Mouse (Mus musculus) MEL (cell line): ENCODE measurements around the gene Keap1. TPM values are rescaled to one million over a fixed set of nuclear protein-coding genes. Genes with fewer than 3 reads are reported as not detected.

Experiments used
- DNase-seq: peaks from one replicate; pipeline ENCODE4 v3.0.0; 2011; ENCODE audit warnings: low read depth, low spot score
- H3K27ac ChIP-seq: 2 replicates; pipeline ENCODE4 v1.5.1; 2012; ENCODE audit warnings: low read depth, mild to moderate bottlenecking, control low read depth, low read length, moderate library complexity; ENCODE audit not compliant: control insufficient read depth
- H3K27me3 ChIP-seq, 2 experiments: fragments of 150-350 bp in 1 of 2; sonication (generic) in 1 of 2; 2 replicates each; pipeline ENCODE4 v1.6.1; 2012; ENCODE audit warnings: low read length in 2 of 2, mild to moderate bottlenecking in 2 of 2, improper control_type of control experiment in 1 of 2, moderate library complexity in 1 of 2; ENCODE audit not compliant: insufficient read depth in 2 of 2, control insufficient read depth in 1 of 2
- H3K36me3 ChIP-seq, 2 experiments: 2 replicates each; pipeline ENCODE4 v1.6.1; 2012 to 2014; ENCODE audit warnings: low read length in 2 of 2, improper control_type of control experiment in 1 of 2, inconsistent platforms in 1 of 2, mild to moderate bottlenecking in 1 of 2; ENCODE audit not compliant: insufficient read depth in 2 of 2, control insufficient read depth in 1 of 2
- H3K4me1 ChIP-seq, 2 experiments: fragments of 150-350 bp in 1 of 2; sonication (generic) in 1 of 2; 2 replicates each; pipeline ENCODE4 v1.6.1; 2012; ENCODE audit warnings: low read length in 2 of 2, improper control_type of control experiment in 1 of 2, mild to moderate bottlenecking in 1 of 2; ENCODE audit not compliant: insufficient read depth in 2 of 2, control insufficient read depth in 1 of 2
- H3K4me3 ChIP-seq, 2 experiments: fragments of 150-350 bp in 1 of 2; sonication (generic) in 1 of 2; 2 replicates each; pipeline ENCODE4 v1.5.1; 2012; ENCODE audit warnings: low read depth in 2 of 2, low read length in 2 of 2, mild to moderate bottlenecking in 2 of 2, moderate library complexity in 2 of 2, control low read depth in 1 of 2, improper control_type of control experiment in 1 of 2; ENCODE audit not compliant: control insufficient read depth in 1 of 2, insufficient read depth in 1 of 2
- H3K79me2 ChIP-seq: 2 replicates; pipeline ENCODE4 v1.6.1; 2012; ENCODE audit warnings: mild to moderate bottlenecking, low read length, moderate library complexity; ENCODE audit not compliant: control insufficient read depth, poor library complexity, insufficient read depth
- H3K9ac ChIP-seq: 2 replicates; pipeline ENCODE4 v1.6.1; 2012; ENCODE audit warnings: low read depth, mild to moderate bottlenecking, control low read depth, low read length, moderate library complexity; ENCODE audit not compliant: control insufficient read depth, poor library complexity, severe bottlenecking
- H3K9me3 ChIP-seq: fragments of 150-350 bp; sonication (generic); replicated peaks from 2 replicates; pipeline ENCODE4 v1.6.1; 2012; ENCODE audit warnings: mild to moderate bottlenecking, low read length, improper control_type of control experiment, moderate library complexity; ENCODE audit not compliant: insufficient read depth
- CHD1 ChIP-seq: IDR thresholded peaks from 2 replicates; pipeline ENCODE4 v1.6.1; 2012; ENCODE audit warnings: low read depth, mild to moderate bottlenecking, inconsistent platforms, low read length, improper control_type of control experiment
- CHD2 ChIP-seq: IDR thresholded peaks from 2 replicates; pipeline ENCODE4 v1.6.1; 2011; ENCODE audit warnings: low read length, improper control_type of control experiment
- CTCF ChIP-seq, 3 experiments: IDR thresholded peaks in 2 of 3; conservative IDR thresholded peaks in 1 of 3; 2 replicates each; pipeline ENCODE4 v1.5.1; 2011 to 2012; ENCODE audit warnings: low read length in 3 of 3, low read depth in 2 of 3, mild to moderate bottlenecking in 2 of 3, improper control_type of control experiment in 1 of 3, inconsistent platforms in 1 of 3, mixed read lengths in 1 of 3, moderate library complexity in 1 of 3; ENCODE audit not compliant: control insufficient read depth in 1 of 3, insufficient read depth in 1 of 3, poor library complexity in 1 of 3, severe bottlenecking in 1 of 3
- ELF1 ChIP-seq: IDR thresholded peaks from 2 replicates; pipeline ENCODE4 v1.6.1; 2014; ENCODE audit warnings: low read depth, mild to moderate bottlenecking, inconsistent platforms, low read length, improper control_type of control experiment, moderate library complexity
- ETS1 ChIP-seq: IDR thresholded peaks from 2 replicates; pipeline ENCODE4 v1.6.1; 2012; ENCODE audit warnings: low read depth, mild to moderate bottlenecking, inconsistent platforms, low read length, improper control_type of control experiment, moderate library complexity
- GATA1 ChIP-seq: IDR thresholded peaks from 2 replicates; pipeline ENCODE4 v1.6.1; 2011; ENCODE audit warnings: low read depth, low read length, improper control_type of control experiment
- HCFC1 ChIP-seq: IDR thresholded peaks from 2 replicates; pipeline ENCODE4 v1.6.1; 2012; ENCODE audit warnings: low read depth, mild to moderate bottlenecking, inconsistent platforms, low read length, improper control_type of control experiment, moderate library complexity
- MAFK ChIP-seq: IDR thresholded peaks from 2 replicates; pipeline ENCODE4 v1.6.1; 2011; ENCODE audit warnings: low read depth, mild to moderate bottlenecking, low read length, improper control_type of control experiment, borderline replicate concordance
- MAX ChIP-seq: IDR thresholded peaks from 2 replicates; pipeline ENCODE4 v1.6.1; 2011; ENCODE audit warnings: low read length, improper control_type of control experiment
- MAZ ChIP-seq: IDR thresholded peaks from 2 replicates; pipeline ENCODE4 v1.6.1; 2012; ENCODE audit warnings: low read depth, mild to moderate bottlenecking, inconsistent platforms, low read length, improper control_type of control experiment
- MEF2A ChIP-seq: IDR thresholded peaks from 2 replicates; pipeline ENCODE4 v1.6.1; 2014; ENCODE audit warnings: low read depth, mild to moderate bottlenecking, inconsistent platforms, low read length, improper control_type of control experiment; ENCODE audit not compliant: poor library complexity, insufficient replicate concordance, severe bottlenecking; ENCODE audit errors: extremely low read depth
- MYC ChIP-seq: IDR thresholded peaks from 2 replicates; pipeline ENCODE4 v1.6.1; 2011; ENCODE audit warnings: low read depth, mild to moderate bottlenecking, low read length, improper control_type of control experiment, moderate library complexity
- NRF1 ChIP-seq: IDR thresholded peaks from 2 replicates; pipeline ENCODE4 v1.6.1; 2014; ENCODE audit warnings: low read depth, mild to moderate bottlenecking, inconsistent platforms, low read length, improper control_type of control experiment, moderate library complexity; ENCODE audit not compliant: poor library complexity, insufficient read depth, severe bottlenecking
- POLR2AphosphoS2 ChIP-seq: IDR thresholded peaks from 2 replicates; pipeline ENCODE4 v1.6.1; 2011; ENCODE audit warnings: low read length, improper control_type of control experiment
- POLR2AphosphoS5 ChIP-seq: IDR thresholded peaks from 2 replicates; pipeline ENCODE4 v1.6.1; 2012; ENCODE audit warnings: low read depth, borderline replicate concordance, mild to moderate bottlenecking, inconsistent platforms, low read length, moderate library complexity, mixed read lengths
- RAD21 ChIP-seq: IDR thresholded peaks from 2 replicates; pipeline ENCODE4 v1.6.1; 2011; ENCODE audit warnings: mild to moderate bottlenecking, low read depth, low read length, improper control_type of control experiment
- RCOR1 ChIP-seq: IDR thresholded peaks from 2 replicates; pipeline ENCODE4 v1.6.1; 2012; ENCODE audit warnings: low read depth, mild to moderate bottlenecking, inconsistent platforms, low read length, improper control_type of control experiment
- TCF12 ChIP-seq: IDR thresholded peaks from 2 replicates; pipeline ENCODE4 v1.6.1; 2014; ENCODE audit warnings: low read depth, mild to moderate bottlenecking, inconsistent platforms, low read length, improper control_type of control experiment, moderate library complexity
- ZMIZ1 ChIP-seq: IDR thresholded peaks from 2 replicates; pipeline ENCODE4 v1.6.1; 2012; ENCODE audit warnings: low read depth, mild to moderate bottlenecking, inconsistent platforms, low read length, improper control_type of control experiment, moderate library complexity
- ZNF384 ChIP-seq: IDR thresholded peaks from 2 replicates; pipeline ENCODE4 v1.6.1; 2012; ENCODE audit warnings: low read depth, mild to moderate bottlenecking, inconsistent platforms, low read length, improper control_type of control experiment
- polyA plus RNA-seq, 2 experiments: library from polyadenylated mRNA; stranded (reverse) in 1 of 2; unstranded in 1 of 2; fragments of >175 nt in 1 of 2; fragments of >200 nt in 1 of 2; gene quantifications; 2 replicates each; pipeline versions ENCODE4 v1.2.1 to v1.2.4; 2012; ENCODE audit warnings: low replicate concordance in 2 of 2, low read depth in 1 of 2; ENCODE audit not compliant: insufficient read length in 2 of 2, insufficient read depth in 1 of 2, missing spikeins in 1 of 2
- total RNA-seq: library from RNA; depleted of rRNA; stranded (reverse); fragments of 300-350 nt; gene quantifications from 2 replicates; pipeline ENCODE4 v1.2.3, GENCODE M21; 2012

The Keap1 gene
- total and polyA plus RNA-seq, 3 experiments = 67.5 to 174 (median 171) TPM

DNA sequence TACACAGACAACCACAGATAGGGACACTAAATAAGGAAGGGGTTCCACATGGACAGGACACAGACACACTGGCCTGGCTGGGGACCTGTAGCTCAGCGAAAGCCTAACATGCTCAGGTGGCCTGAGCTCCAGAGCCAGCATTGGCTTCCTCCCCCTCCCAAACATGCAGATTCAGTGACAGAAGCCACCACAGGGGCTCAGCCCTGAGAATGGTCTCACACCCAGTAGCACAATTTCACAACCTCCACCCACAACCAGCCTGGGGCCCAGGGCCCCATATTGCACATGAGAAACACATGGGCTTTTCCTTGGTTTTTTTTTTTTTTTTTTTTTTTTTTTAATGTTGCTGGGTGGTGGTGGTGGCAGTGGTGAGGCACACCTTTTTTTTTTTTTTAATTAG, 7.2 kb upstream of the Keap1 start:
- no peaks in the 10 kb centered on the region; a peak in 1 of 4 replicates for H3K27me3 ChIP-seq
- TF ChIP-seq ETS1 (no peak), ZNF384 (peak; percentile 81)

GRCm38 (mm10) chr9:21245113-21245487, 5.9 kb upstream of the Keap1 start:
- Histone ChIP-seq H3K27ac (no peak overlapping the region), H3K79me2 (no peaks in the 10 kb centered on the region), H3K27me3 (no peaks in the 10 kb centered on the region; a peak in 1 of 4 replicates), H3K9me3 (no peaks in the 10 kb centered on the region), H3K4me1 (peaks cover 4 to 13% of the 10 kb centered on the region in 2 experiments), H3K36me3 (peaks cover 0 to 10% of the 10 kb centered on the region in 2 experiments; a peak in 2 of 4 replicates), H3K9ac (no peak overlapping the region), H3K4me3 (no peak overlapping the region)
- TF ChIP-seq TCF12 (no peak), MYC (no peak), HCFC1 (no peak), POLR2AphosphoS5 (no peak), CTCF (IDR thresholded peaks at IDR 0.05 in 2 of 3, conservative IDR thresholded peaks at IDR 0.05 in 1 of 3; ENCODE audit: control insufficient read depth in 1 of 3, insufficient read depth in 1 of 3, low read depth in 2 of 3, low read length in 3 of 3, poor library complexity in 1 of 3, severe bottlenecking in 1 of 3) (no peak), MAFK (no peak), RAD21 (no peak), GATA1 (no peak), MAX (no peak), POLR2AphosphoS2 (no peak), MEF2A (no peak), CHD2 (no peak), CHD1 (no peak), ELF1 (no peak), ETS1 (no peak), ZMIZ1 (no peak), MAZ (no peak), RCOR1 (no peak), NRF1 (no peak)
- DNase-seq = no peak

More for the DNA sequence above, 7.2 kb upstream of the Keap1 start:
- H3K9me3 ChIP-seq = no peaks in the 10 kb centered on the region
- no peak overlapping the region for H3K9ac ChIP-seq
- peaks cover 0 to 7% of the 10 kb centered on the region in 2 experiments; a peak in 2 of 4 replicates for H3K36me3 ChIP-seq
- DNase-seq = no peak
- no peak overlapping the region for H3K27ac ChIP-seq
- H3K4me1 ChIP-seq = peaks cover 12 to 17% of the 10 kb centered on the region in 2 experiments
- no peaks in the 10 kb centered on the region for H3K79me2 ChIP-seq
- H3K4me3 ChIP-seq = no peak overlapping the region
